Mouse (Mus musculus) lung, postnatal 14 days (tissue): ENCODE data around the gene Vmn1r14.
"Not testable (repeated sequence)": the region's sequence is repeated elsewhere in the genome, so short reads cannot be mapped to it uniquely, and the experiment has no call there.

Experiments used
- DNase-seq: peaks from one replicate; pipeline ENCODE4 v3.0.0; 2021

Vmn1r14 gene

GRCm38 (mm10) chr6:57231386-57231785 lies at the start of gene Vmn1r14:
Vmn1r14 (plus strand) TSS chr6:57231686.
- no peak for DNase-seq

GRCm38 (mm10) chr6:57190016-57190415 lies 41.5 kb upstream of the Vmn1r14 start:
- DNase-seq, result not testable (repeated sequence)

- not testable (repeated sequence) for DNase-seq
These were observed 28.5 kb upstream of the Vmn1r14 start, which contains the start of gene Vmn1r13 for GRCm38 (mm10) chr6:57202990-57203389. Vmn1r13 (plus strand) TSS chr6:57203290.

- DNase-seq, result no peak
These were observed 26.2 kb downstream of the Vmn1r14 start, which contains the start of gene Vmn1r15 for GRCm38 (mm10) chr6:57257652-57258051. Vmn1r15 (plus strand) TSS chr6:57257952.

GRCm38 (mm10) chr6:57260990-57261389 lies 29.5 kb downstream of the Vmn1r14 start:
- no peak for DNase-seq

- no peak for DNase-seq
These were observed 40.4 kb downstream of the Vmn1r14 start for GRCm38 (mm10) chr6:57271881-57272280.

GRCm38 (mm10) chr6:57272517-57272916 lies 41.0 kb downstream of the Vmn1r14 start:
- DNase-seq, result no peak

- no peak for DNase-seq
These were observed 47.5 kb downstream of the Vmn1r14 start for GRCm38 (mm10) chr6:57278952-57279351.
